Mouse (Mus musculus) erythroblast, embryonic 14.5 days (primary cell): Measurements from ENCODE around the gene Odc1.
A peak's percentile ranks its signal among the peaks of the same experiment; 100 is the strongest.

ENCODE experiments used
- GATA1 ChIP-seq: IDR thresholded peaks from 2 replicates; pipeline ENCODE4 v1.6.1; 2012; ENCODE audit warnings: low read length, inconsistent platforms, mixed read lengths
- TAL1 ChIP-seq: IDR thresholded peaks from 3 replicates; pipeline ENCODE4 v1.6.1; 2012; ENCODE audit warnings: low read length, inconsistent platforms, mixed read lengths

- TF ChIP-seq TAL1: no peak
- TF ChIP-seq GATA1: peak; percentile 37; the same call in 1 of the 2 replicates
Measured at GRCm38 (mm10) chr12:17539041-17539440, 5.6 kb upstream of the Odc1 start.
